Mouse (Mus musculus): Measurements from ENCODE around the gene Cabp4.

DNA sequence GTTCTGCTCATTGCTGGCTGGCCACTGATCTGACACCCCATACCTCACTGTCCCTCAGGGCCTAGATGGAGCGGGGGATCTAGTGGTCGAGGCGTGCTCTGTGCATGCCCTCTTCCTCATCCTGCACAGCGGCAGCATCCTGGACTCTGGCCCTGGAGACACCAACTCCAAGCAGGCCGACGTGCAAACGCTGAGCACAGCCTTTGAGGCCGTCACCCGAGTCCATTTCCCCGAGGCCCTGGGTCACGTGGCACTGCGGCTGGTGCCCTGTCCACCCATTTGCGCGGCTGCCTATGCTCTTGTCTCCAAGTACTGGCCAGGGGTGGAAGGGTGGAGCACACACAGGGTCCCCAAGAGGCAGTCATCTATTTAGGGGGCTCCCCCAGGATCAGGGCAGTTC, 37.2 kb downstream of the Cabp4 start:
- TF ChIP-seq CTCF (IDR thresholded peaks at IDR 0.05; ENCODE audit: low read depth) (no peak), EP300 (IDR thresholded peaks at IDR 0.05; ENCODE audit: low read depth) (no peak)
